Mouse (Mus musculus) cerebellum, adult 2 months (tissue): ENCODE data around the gene Saxo1.

Experiments used
- CTCF ChIP-seq: fragments of 200-500 bp; IDR thresholded peaks from 2 replicates; pipeline ENCODE4 v1.5.1; 2011; ENCODE audit warnings: low read depth, mild to moderate bottlenecking, control low read depth, low read length, moderate library complexity, borderline replicate concordance; ENCODE audit not compliant: insufficient read depth
- POLR2A ChIP-seq: fragments of 200-500 bp; IDR thresholded peaks from 2 replicates; pipeline ENCODE4 v1.6.1; 2011; ENCODE audit warnings: low read length, control low read depth, borderline replicate concordance; ENCODE audit not compliant: insufficient read depth

DNA sequence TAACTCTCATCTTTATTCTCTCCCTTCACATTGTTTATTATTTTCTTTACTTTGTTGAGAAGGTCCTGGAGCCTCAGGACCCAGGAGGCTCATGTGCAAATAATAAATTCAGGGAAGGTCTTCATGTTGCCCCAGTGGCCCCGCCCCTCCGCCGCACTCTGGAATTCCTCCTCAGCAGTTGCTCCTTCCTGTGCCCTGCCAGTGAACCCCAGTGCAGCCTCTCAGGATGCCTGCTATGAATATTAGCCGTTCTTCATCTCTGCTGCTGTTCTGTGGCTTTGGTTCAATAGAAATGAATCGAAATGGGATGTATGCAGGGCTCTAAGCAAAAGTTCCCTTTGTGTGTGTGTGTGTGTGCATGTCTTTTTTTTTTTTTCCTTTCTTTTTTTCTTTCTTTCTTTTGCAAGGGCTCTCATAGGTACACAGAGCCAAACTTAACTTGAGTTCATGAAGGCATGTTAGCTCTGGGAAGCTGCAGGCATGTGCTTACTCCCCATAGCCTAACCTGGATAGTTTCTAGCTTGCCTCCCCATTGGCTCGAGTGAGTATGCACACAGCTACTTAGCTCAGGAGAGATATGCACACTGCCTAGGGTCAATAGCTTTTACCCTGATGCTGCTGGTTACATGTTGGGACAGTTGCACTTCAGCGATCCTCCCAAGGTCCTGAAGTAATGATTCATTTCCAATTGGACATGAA lies 151.5 kb downstream of the Saxo1 start:
- no peak for TF ChIP-seq CTCF
- TF ChIP-seq POLR2A = no peak
